Mouse (Mus musculus) neural tube, embryonic 14.5 days (tissue): ENCODE data around the gene Gpx7. TPM values are rescaled to one million over a fixed set of nuclear protein-coding genes. Genes with fewer than 3 reads are reported as not detected.
A peak's percentile ranks its signal among the peaks of the same experiment; 100 is the strongest.

Experiments used
- ATAC-seq: fragments of 200-750 bp; cut with Nextera tagmentation; 2 replicates; pipeline ENCODE4 v1.8.0; 2017; ENCODE audit warnings: low read depth, mild to moderate bottlenecking, moderate TSS enrichment, moderate library complexity
- H3K27ac ChIP-seq: fragments of 300-500 bp; sonication (generic); 2 replicates; pipeline ENCODE4 v1.5.1; 2014; ENCODE audit warnings: low read depth, mild to moderate bottlenecking, control low read depth, low read length, moderate library complexity, mixed read lengths
- H3K27me3 ChIP-seq: fragments of 300-500 bp; sonication (generic); 2 replicates; pipeline ENCODE4 v1.6.1; 2014; ENCODE audit warnings: low read length; ENCODE audit not compliant: control insufficient read depth, insufficient read depth
- H3K36me3 ChIP-seq: fragments of 300-500 bp; sonication (generic); 2 replicates; pipeline ENCODE4 v1.6.1; 2014; ENCODE audit warnings: low read length, mixed read lengths; ENCODE audit not compliant: control insufficient read depth, insufficient read depth
- H3K4me1 ChIP-seq: fragments of 300-500 bp; sonication (generic); 2 replicates; pipeline ENCODE4 v1.6.1; 2014; ENCODE audit warnings: low read length; ENCODE audit not compliant: control insufficient read depth, insufficient read depth
- H3K4me2 ChIP-seq: fragments of 300-500 bp; sonication (generic); 2 replicates; pipeline ENCODE4 v1.6.1; 2014; ENCODE audit warnings: mild to moderate bottlenecking, low read depth, low read length, control low read depth
- H3K4me3 ChIP-seq: fragments of 300-500 bp; sonication (generic); 2 replicates; pipeline ENCODE4 v1.5.1; 2014; ENCODE audit warnings: low read depth, low read length, control low read depth, mixed read lengths
- H3K9ac ChIP-seq: fragments of 300-500 bp; sonication (generic); replicated peaks from 2 replicates; pipeline ENCODE4 v1.6.1; 2014; ENCODE audit warnings: low read depth, mild to moderate bottlenecking, control low read depth, low read length, mixed read lengths
- H3K9me3 ChIP-seq: fragments of 300-500 bp; sonication (generic); 2 replicates; pipeline ENCODE4 v1.6.1; 2016; ENCODE audit warnings: low read length; ENCODE audit not compliant: control insufficient read depth
- WGBS: fragments of 180-500 bp; shearing (Covaris S2); extraction: QIAGEN DNeasy Blood & Tissue Kit; methylation state at CpG from one replicate; pipeline ENCODE4 v1.1.7; 2014; 5-methylcytosine and 5-hydroxymethylcytosine counted together
- polyA plus RNA-seq: library from polyadenylated mRNA; unstranded; fragments of >200 nt; fragmentation: Nextera tagmentation; extraction: Ambion mirVana; gene quantifications from 2 replicates; pipeline ENCODE4 v1.2.1, GENCODE M21; 2014

Gpx7 gene
- polyA plus RNA-seq, 1 experiment from 2014 or later: 21.7 TPM

DNA sequence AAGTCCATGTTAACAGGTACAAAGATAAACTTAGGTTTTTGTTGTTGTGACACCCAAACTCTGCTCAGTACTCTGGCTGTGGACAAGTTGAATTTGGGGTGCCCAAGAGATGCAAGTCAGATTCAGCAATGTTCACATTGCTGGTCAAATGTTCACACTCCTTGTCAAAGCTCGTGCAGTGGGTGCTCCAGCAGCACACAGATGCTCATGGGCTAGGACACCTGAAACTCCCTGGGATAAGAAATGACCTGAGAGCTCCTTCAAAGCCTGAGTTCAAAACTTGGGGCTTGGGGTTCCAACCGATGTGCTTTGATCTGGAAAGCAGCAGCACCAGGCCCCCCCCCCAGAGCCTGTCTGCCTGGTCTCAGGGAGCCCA, 24.8 kb upstream of the Gpx7 start:
- Histone ChIP-seq H3K9ac (no peak overlapping the region), H3K27ac (peak overlapping the region; percentile 52; the same call in 1 of the 2 replicates), H3K4me3 (no peak overlapping the region), H3K27me3 (no peaks in the 10 kb centered on the region), H3K4me1 (peaks cover 17% of the 10 kb centered on the region), H3K36me3 (no peaks in the 10 kb centered on the region), H3K9me3 (no peaks in the 10 kb centered on the region), H3K4me2 (no peak overlapping the region)
- no peak for ATAC-seq
- 36% methylated on average over 2 of the region's 2 CpGs for WGBS

DNA sequence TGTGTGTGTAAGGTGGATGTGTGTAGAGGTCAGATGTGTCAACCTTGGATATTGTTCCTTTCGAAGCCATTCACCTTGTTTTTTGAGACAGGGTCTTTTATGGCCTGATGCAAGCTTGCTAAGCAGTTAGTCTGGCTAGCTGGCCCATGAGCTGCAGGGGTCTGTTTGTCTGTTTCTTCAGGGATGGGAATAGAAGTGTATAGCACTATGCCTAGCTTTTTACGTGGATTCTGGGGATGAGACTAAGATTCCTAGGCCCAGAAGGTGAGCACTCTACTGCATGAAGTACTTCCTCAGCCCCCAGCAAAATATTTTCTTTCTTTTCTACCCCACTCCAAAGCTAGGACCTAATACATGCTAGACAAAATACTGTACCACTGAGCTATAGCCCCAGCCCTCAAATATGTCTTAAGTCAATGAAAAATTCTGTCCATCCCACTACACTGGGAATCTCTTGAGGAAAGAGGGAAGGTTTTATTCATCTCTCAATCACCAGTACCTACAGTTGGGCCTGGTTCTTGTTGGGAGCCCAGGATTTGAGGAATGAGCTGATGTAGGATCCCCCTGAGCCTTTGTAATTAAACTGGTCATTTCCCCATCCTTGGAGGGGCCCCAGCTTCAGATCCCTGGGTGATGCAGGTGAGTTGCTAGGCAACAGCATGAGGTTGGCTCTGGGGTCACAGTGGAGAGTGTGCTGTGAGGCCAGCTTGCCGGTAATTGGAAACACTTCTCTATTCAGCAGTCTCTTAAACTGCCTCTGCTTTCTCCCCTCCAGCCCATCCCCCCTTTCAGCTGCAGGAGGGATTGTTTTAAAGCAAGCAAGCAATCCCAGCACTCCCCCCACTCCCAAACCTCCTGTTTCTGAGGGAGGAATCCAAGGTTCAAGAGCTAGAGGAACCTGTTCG, 24.1 kb upstream of the Gpx7 start:
- H3K4me3 ChIP-seq: no peak overlapping the region
- no peak overlapping the region for H3K9ac ChIP-seq
- peaks cover 17% of the 10 kb centered on the region for H3K4me1 ChIP-seq
- H3K27me3 ChIP-seq: no peaks in the 10 kb centered on the region
- H3K36me3 ChIP-seq: no peaks in the 10 kb centered on the region
- H3K4me2 ChIP-seq: no peak overlapping the region
- ATAC-seq: peak; percentile 87
- peak overlapping the region; percentile 52; the same call in 1 of the 2 replicates for H3K27ac ChIP-seq
- no peaks in the 10 kb centered on the region for H3K9me3 ChIP-seq
- 20% methylated on average over 4 of the region's 4 CpGs for whole genome bisulfite sequencing

DNA sequence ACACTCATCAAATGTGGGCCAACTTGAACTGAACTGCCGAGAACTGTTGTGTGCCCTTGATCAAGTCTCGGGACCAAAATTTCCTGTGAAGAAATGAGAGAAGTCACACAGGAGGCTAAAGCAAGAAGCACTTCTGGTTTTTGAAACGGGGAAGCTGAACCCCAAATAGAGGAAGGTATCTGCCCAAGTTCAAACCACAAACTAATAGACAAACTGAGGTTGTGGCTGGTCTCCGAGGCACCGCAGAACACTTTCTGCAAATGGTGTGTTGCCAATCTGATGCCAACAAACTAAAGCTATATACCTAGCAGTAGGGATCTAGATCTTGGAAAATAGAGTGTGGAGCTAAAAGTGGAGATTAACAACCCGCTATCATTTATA, 21.6 kb upstream of the Gpx7 start:
- Histone ChIP-seq H3K36me3 (no peaks in the 10 kb centered on the region), H3K4me3 (no peak overlapping the region), H3K4me1 (peaks cover 16% of the 10 kb centered on the region), H3K9me3 (no peaks in the 10 kb centered on the region), H3K9ac (no peak overlapping the region), H3K27ac (no peak overlapping the region), H3K27me3 (no peaks in the 10 kb centered on the region), H3K4me2 (no peak overlapping the region)
- WGBS: 94% methylated on average over 6 of the region's 6 CpGs
- ATAC-seq: no peak

DNA sequence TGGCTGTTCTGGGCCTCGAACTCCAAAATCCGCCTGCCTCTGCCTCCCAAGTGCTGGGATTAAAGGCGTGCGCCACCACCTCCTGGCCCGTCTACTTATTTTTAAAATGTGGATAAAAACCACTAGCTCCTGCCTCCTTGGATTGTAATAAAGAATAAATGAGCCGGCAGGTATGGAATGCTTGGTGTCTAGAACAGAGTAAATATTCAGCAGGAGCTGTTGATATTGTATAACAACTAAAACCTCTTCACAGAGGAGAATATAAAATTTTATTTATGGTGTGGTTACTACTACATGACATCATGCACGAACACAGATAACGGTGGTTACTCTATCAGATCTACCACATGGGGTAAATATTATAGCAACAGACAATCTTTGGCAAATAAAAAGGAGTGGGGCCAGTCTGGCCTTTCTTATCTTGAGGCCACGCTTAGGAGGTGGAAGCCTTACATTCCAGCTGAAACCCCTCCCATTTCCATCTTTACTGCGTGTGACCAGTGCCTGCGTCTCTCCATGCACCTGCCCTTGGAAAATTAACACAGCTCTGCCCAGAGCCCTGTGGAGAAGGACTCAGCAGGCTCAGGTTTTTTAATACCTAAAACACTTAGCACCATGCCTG, 21.1 kb upstream of the Gpx7 start:
- Histone ChIP-seq H3K27me3 (no peaks in the 10 kb centered on the region), H3K4me3 (no peak overlapping the region), H3K27ac (no peak overlapping the region), H3K4me1 (peaks cover 13% of the 10 kb centered on the region), H3K36me3 (no peaks in the 10 kb centered on the region), H3K9me3 (no peaks in the 10 kb centered on the region), H3K4me2 (no peak overlapping the region), H3K9ac (no peak overlapping the region)
- 78% methylated on average over 11 of the region's 11 CpGs for WGBS
- ATAC-seq: no peak

DNA sequence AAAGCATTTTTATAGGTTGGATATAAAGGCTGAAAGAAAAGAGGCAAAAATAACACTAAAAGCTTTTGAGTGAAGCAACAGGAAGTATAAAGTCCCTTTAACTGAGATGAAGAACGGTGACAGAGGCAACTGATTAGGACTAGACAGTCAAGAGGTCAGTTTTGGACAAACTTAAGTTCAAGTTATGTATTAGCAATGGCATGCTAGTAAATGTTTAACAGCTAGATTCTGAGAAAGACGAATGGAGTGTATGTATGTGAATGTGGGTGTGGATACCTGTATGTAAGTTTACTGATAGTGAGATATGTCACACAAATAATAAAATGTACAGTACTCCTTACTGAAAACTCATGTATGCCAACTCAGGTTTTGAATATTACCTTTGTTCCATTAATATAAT, 17.8 kb upstream of the Gpx7 start:
- no peak overlapping the region for H3K27ac ChIP-seq
- no peaks in the 10 kb centered on the region for H3K27me3 ChIP-seq
- no peaks in the 10 kb centered on the region for H3K36me3 ChIP-seq
- H3K4me3 ChIP-seq: no peak overlapping the region
- no peak overlapping the region for H3K4me2 ChIP-seq
- no peak for ATAC-seq
- 85% methylated on average over 2 of the region's 2 CpGs for WGBS
- no peak overlapping the region for H3K9ac ChIP-seq
- no peaks in the 10 kb centered on the region for H3K4me1 ChIP-seq
- H3K9me3 ChIP-seq: no peaks in the 10 kb centered on the region

DNA sequence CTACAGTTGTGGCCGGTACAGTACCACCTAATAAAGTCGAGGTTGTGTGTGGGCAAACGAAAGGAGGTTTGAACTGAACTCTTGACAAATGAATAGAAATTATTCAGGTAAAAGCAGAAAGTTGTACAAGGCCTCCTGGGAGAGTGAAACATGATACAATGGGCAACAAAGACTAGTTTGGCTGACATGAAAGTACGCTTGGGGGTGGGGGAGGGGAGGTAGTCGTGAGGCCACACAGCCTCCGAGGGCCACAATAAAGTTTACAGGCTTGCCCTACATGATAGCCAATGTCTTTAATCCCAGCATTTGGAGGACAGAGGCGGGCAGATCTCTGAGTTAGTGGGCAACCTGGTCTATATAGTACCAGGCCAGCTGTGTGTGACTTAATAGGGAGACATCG, 860 bp upstream of the Gpx7 start:
- ATAC-seq: no peak
- Histone ChIP-seq H3K4me3 (no peak overlapping the region), H3K27ac (no peak overlapping the region), H3K27me3 (no peaks in the 10 kb centered on the region), H3K4me2 (no peak overlapping the region), H3K36me3 (no peaks in the 10 kb centered on the region), H3K4me1 (peaks cover 6% of the 10 kb centered on the region; the same call in 1 of the 2 replicates), H3K9me3 (no peaks in the 10 kb centered on the region), H3K9ac (no peak overlapping the region)
- WGBS: 34% methylated on average over 8 of the region's 8 CpGs

DNA sequence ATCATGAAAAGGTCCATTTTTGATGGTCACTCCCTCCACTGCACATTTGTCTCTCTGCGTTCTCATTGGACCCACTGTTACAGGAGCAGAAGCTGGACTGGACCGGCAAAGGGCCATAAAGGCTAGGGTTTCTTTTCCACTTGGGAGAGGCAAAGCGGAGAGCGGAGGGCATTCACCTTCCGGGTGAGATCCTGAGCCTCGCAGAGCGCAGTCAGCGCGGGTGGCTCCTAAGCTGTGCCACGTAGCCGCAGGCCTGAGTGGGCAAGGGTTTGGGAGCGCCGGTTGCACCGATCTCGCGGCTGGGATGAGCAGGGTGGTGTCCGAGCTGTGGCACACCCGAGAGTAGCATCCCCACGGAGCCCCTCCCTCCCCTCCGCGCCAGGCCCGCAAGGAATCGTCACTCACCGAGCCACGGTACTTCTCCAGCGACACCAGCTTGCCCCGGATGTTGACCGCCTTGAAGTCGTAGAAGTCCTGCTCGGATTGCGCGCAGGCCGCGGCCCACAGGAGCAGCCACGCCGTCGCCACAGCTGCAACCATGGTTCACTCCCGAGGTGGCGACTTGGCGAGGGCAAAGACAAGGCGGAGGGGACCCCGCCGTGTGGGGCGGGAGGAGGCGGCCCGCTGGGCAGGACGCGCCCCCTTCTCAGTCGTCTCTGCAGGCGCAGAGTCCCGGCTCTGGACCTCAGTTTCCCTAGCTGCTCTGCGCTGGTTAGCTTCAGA, 462 bp downstream of the Gpx7 start:
- peak overlapping the region; percentile 44 for H3K4me3 ChIP-seq
- H3K9ac ChIP-seq: peak overlapping the region; percentile 72
- peaks cover 6% of the 10 kb centered on the region; the same call in 1 of the 2 replicates for H3K4me1 ChIP-seq
- 1% methylated on average over 52 of the region's 52 CpGs for WGBS
- peak overlapping the region; percentile 67 for H3K27ac ChIP-seq
- H3K27me3 ChIP-seq: no peaks in the 10 kb centered on the region
- peak; percentile 85 for ATAC-seq
- no peaks in the 10 kb centered on the region for H3K36me3 ChIP-seq
- H3K4me2 ChIP-seq: peak overlapping the region; percentile 83
- H3K9me3 ChIP-seq: no peaks in the 10 kb centered on the region

DNA sequence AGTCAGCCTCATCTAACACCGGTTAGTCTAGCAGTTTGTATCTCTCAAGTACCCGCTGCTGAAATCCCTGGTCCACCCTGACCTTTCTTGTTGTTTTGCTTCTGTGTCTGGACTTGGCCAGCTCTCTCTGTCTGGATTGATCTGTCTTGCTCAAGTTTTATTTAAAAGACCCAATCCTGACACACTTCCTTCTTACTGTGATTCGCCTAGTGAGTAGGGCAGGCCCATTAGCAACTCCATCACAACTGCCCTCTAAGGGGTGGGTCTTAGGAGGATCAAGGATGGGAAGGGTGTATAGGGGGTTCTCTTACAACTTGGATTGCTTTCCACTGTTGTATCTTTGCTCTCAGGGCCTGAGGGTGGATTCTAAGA, 1.0 kb downstream of the Gpx7 start:
- Histone ChIP-seq H3K9me3 (no peaks in the 10 kb centered on the region), H3K36me3 (no peaks in the 10 kb centered on the region), H3K9ac (peak overlapping the region; percentile 72), H3K27ac (peak overlapping the region; percentile 67; the same call in 1 of the 2 replicates), H3K4me3 (peak overlapping the region; percentile 44), H3K4me2 (peak overlapping the region; percentile 83; the same call in 1 of the 2 replicates), H3K4me1 (peaks cover 6% of the 10 kb centered on the region; the same call in 1 of the 2 replicates), H3K27me3 (no peaks in the 10 kb centered on the region)
- 62% methylated on average over 3 of the region's 3 CpGs for WGBS
- ATAC-seq: peak; percentile 18; the same call in 1 of the 2 replicates
